Mouse (Mus musculus) kidney, adult 11 months (tissue): ENCODE results near the gene Mgll.

Experiments used
- DNase-seq: peaks from one replicate; pipeline ENCODE4 v3.0.0; 2022

The Mgll gene

GRCm38 (mm10) chr6:88718033-88718725, 6.0 kb upstream of the Mgll start:
- DNase-seq, result peak; percentile 39

- no peak for DNase-seq
These were observed 3.2 kb upstream of the Mgll start for GRCm38 (mm10) chr6:88721059-88721458.

GRCm38 (mm10) chr6:88722906-88723305, 1.3 kb upstream of the Mgll start:
- no peak for DNase-seq

GRCm38 (mm10) chr6:88723806-88724312, 353 bp upstream of the Mgll start:
- peak; percentile 51 for DNase-seq

GRCm38 (mm10) chr6:88725590-88725989, 1.4 kb downstream of the Mgll start:
- no peak for DNase-seq

- peak; percentile 85 for DNase-seq
These were observed 2.3 kb downstream of the Mgll start for GRCm38 (mm10) chr6:88726252-88727211.

GRCm38 (mm10) chr6:88727490-88727889, 3.3 kb downstream of the Mgll start:
- DNase-seq, result no peak

- no peak for DNase-seq
These were observed 3.8 kb downstream of the Mgll start for GRCm38 (mm10) chr6:88728054-88728453.

- DNase-seq, result no peak
These were observed 4.3 kb downstream of the Mgll start for GRCm38 (mm10) chr6:88728515-88728914.

GRCm38 (mm10) chr6:88731211-88731751, 7.1 kb downstream of the Mgll start:
- DNase-seq, result no peak

GRCm38 (mm10) chr6:88731991-88732390, 7.8 kb downstream of the Mgll start:
- peak; percentile 97 for DNase-seq

- DNase-seq, result no peak
These were observed 8.7 kb downstream of the Mgll start for GRCm38 (mm10) chr6:88732643-88733613.

GRCm38 (mm10) chr6:88736337-88736736, 12.1 kb downstream of the Mgll start:
- no peak for DNase-seq

GRCm38 (mm10) chr6:88736741-88737508, 12.7 kb downstream of the Mgll start:
- DNase-seq, result no peak

- no peak for DNase-seq
These were observed 13.3 kb downstream of the Mgll start for GRCm38 (mm10) chr6:88737509-88737888.

GRCm38 (mm10) chr6:88741041-88741440, 16.8 kb downstream of the Mgll start:
- no peak for DNase-seq

- DNase-seq, result peak; percentile 60
These were observed 17.6 kb downstream of the Mgll start for GRCm38 (mm10) chr6:88741791-88742190.

GRCm38 (mm10) chr6:88742286-88743011, 18.2 kb downstream of the Mgll start:
- peak; percentile 89 for DNase-seq

- no peak for DNase-seq
These were observed 19.5 kb downstream of the Mgll start for GRCm38 (mm10) chr6:88743601-88744291.

- DNase-seq, result no peak
These were observed 20.8 kb downstream of the Mgll start for GRCm38 (mm10) chr6:88745027-88745426.
